Mouse (Mus musculus) embryonic fibroblast, embryonic 13.5 days (primary cell): ENCODE measurements around the gene Oxa1l.

ENCODE experiments used
- CTCF ChIP-seq: IDR thresholded peaks from 2 replicates; pipeline ENCODE4 v1.5.1; 2011; ENCODE audit warnings: mild to moderate bottlenecking, control low read depth, low read length, moderate library complexity, borderline replicate concordance; ENCODE audit not compliant: insufficient read depth
- POLR2A ChIP-seq: IDR thresholded peaks from 2 replicates; pipeline ENCODE4 v1.6.1; 2011; ENCODE audit warnings: low read depth, mild to moderate bottlenecking, control low read depth, low read length, moderate library complexity

GRCm38 (mm10) chr14:54340836-54341235, 19.8 kb upstream of the Oxa1l start:
- no peak for TF ChIP-seq CTCF
- TF ChIP-seq POLR2A, result no peak
